Mouse (Mus musculus): ENCODE data around the gene Styk1. TPM values are rescaled to one million over a fixed set of nuclear protein-coding genes. Genes with fewer than 3 reads are reported as not detected.

Gene Styk1
- polyA plus RNA-seq, 1 experiment from 2014 or later: 4.3 TPM

- ATAC-seq (replicated peaks): no peak
Measured at GRCm38 (mm10) chr6:131269599-131269998, 83.8 kb downstream of the Styk1 start.

GRCm38 (mm10) chr6:131264175-131264574, 89.2 kb downstream of the Styk1 start:
- H3K4me2 ChIP-seq (replicated peaks): no peak overlapping the region
- H3K27ac ChIP-seq (replicated peaks): no peak overlapping the region
- no peak overlapping the region for H3K9ac ChIP-seq (replicated peaks)
- no peaks in the 10 kb centered on the region for H3K9me3 ChIP-seq
- no peaks in the 10 kb centered on the region for H3K4me1 ChIP-seq
- H3K4me3 ChIP-seq: no peak overlapping the region
- WGBS: 86% methylated on average over 5 of the region's 5 CpGs
- H3K27me3 ChIP-seq: no peaks in the 10 kb centered on the region
- H3K36me3 ChIP-seq: no peaks in the 10 kb centered on the region
- no peak for ATAC-seq (replicated peaks)

More at GRCm38 (mm10) chr6:131269599-131269998, 83.8 kb downstream of the Styk1 start:
- WGBS: 84% methylated on average over 2 of the region's 2 CpGs
- H3K9ac ChIP-seq (replicated peaks): no peak overlapping the region
- H3K36me3 ChIP-seq: no peaks in the 10 kb centered on the region
- no peak overlapping the region for H3K4me2 ChIP-seq (replicated peaks)
- H3K27me3 ChIP-seq: no peaks in the 10 kb centered on the region
- H3K9me3 ChIP-seq: no peaks in the 10 kb centered on the region
- no peak overlapping the region for H3K4me3 ChIP-seq
- H3K4me1 ChIP-seq: no peaks in the 10 kb centered on the region
- H3K27ac ChIP-seq (replicated peaks): no peak overlapping the region

GRCm38 (mm10) chr6:131262778-131263177, 90.6 kb downstream of the Styk1 start:
- H3K4me1 ChIP-seq: no peaks in the 10 kb centered on the region
- WGBS: 73% methylated on average over 3 of the region's 3 CpGs
- H3K4me2 ChIP-seq (replicated peaks): no peak overlapping the region
- no peak overlapping the region for H3K27ac ChIP-seq (replicated peaks)
- no peaks in the 10 kb centered on the region for H3K36me3 ChIP-seq
- no peak for ATAC-seq (replicated peaks)
- no peak overlapping the region for H3K9ac ChIP-seq (replicated peaks)
- no peaks in the 10 kb centered on the region for H3K27me3 ChIP-seq
- no peaks in the 10 kb centered on the region for H3K9me3 ChIP-seq
- H3K4me3 ChIP-seq: no peak overlapping the region

GRCm38 (mm10) chr6:131262009-131262408, 91.4 kb downstream of the Styk1 start:
- Histone ChIP-seq H3K4me3 (no peak overlapping the region), H3K4me1 (no peaks in the 10 kb centered on the region), H3K27me3 (no peaks in the 10 kb centered on the region), H3K4me2 (replicated peaks) (no peak overlapping the region), H3K36me3 (no peaks in the 10 kb centered on the region), H3K9me3 (no peaks in the 10 kb centered on the region), H3K9ac (replicated peaks) (no peak overlapping the region), H3K27ac (replicated peaks) (no peak overlapping the region)
- ATAC-seq (replicated peaks): no peak
- WGBS: 82% methylated on average over 3 of the region's 3 CpGs

Other genes starting within 250 kb of the Styk1 start
- not detected in 2 replicates for gene Klra2, start 106.2 kb downstream of the Styk1 start, polyA plus RNA-seq (2015; fragmentation: Nextera tagmentation; extraction: Ambion mirVana)
- gene Magohb, start 60.4 kb downstream of the Styk1 start, polyA plus RNA-seq (2015; fragmentation: Nextera tagmentation; extraction: Ambion mirVana): 47.6 and 55.0 TPM in 2 replicates
- 19.5 and 20.8 TPM in 2 replicates for gene Ybx3, start 34.9 kb upstream of the Styk1 start, polyA plus RNA-seq (2015; fragmentation: Nextera tagmentation; extraction: Ambion mirVana)
- not detected in 2 replicates for gene 5430401F13Rik, start 132.8 kb upstream of the Styk1 start, polyA plus RNA-seq (2015; fragmentation: Nextera tagmentation; extraction: Ambion mirVana)
- gene Gm6619, start 132.8 kb upstream of the Styk1 start, polyA plus RNA-seq (2015; fragmentation: Nextera tagmentation; extraction: Ambion mirVana): not detected in 2 replicates

Data from forebrain, embryonic 15.5 days (tissue).